In genomic region chr4:132039521-132039920, GRCm38 (mm10) we compare ENCODE assay signal across 14 mouse cellular contexts. TPM values are rescaled to one million over a fixed set of nuclear protein-coding genes. Genes with fewer than 3 reads are reported as not detected.
DNase-seq lines count a peak whose midpoint lies in the region; ATAC-seq and TF ChIP-seq lines count a peak whose summit lies in the region.
"Had no signal": no experiment of that assay in that cellular context is flagged by ENCODE, and none has a peak within 500 bp of the region (broad histone marks: within the 10 kb centered on the region; RNA-seq: fewer than 3 reads in every experiment).

No protein-coding gene starts in this region.

- H3K4me2 ChIP-seq in heart, embryonic 16.5 days (ENCODE audit: low read depth, low read length), result no peak overlapping the region
- H3K4me2 ChIP-seq: forebrain, embryonic 15.5 days had no signal

- no peak for DNase-seq in heart, adult 8-10 months (ENCODE audit: low spot score)
- DNase-seq in 416B (ENCODE audit: low read depth), result peak; percentile 68
- no peak for DNase-seq in adrenal gland, adult (ENCODE audit: inconsistent age in 2 of 2, low spot score in 1 of 2)
- DNase-seq in right cerebral cortex, postnatal 10 days (ENCODE audit: low spot score in 2 of 2), result no peak
- DNase-seq in layer of hippocampus, postnatal 10 days (ENCODE audit: low spot score in 2 of 2), result no peak
- DNase-seq: adrenal gland, postnatal 25 days; cerebellum, postnatal 14 days; kidney, postnatal 4 days; right cerebral cortex, postnatal 14 days had no signal

- H3K27me3 ChIP-seq in heart, embryonic 16.5 days (ENCODE audit: control insufficient read depth, insufficient read depth, low read length), result no peaks in the 10 kb centered on the region

- H3K4me1 ChIP-seq in heart, embryonic 16.5 days (ENCODE audit: control insufficient read depth, insufficient read depth, low read length), result peaks cover 21% of the 10 kb centered on the region
- peaks cover 6% of the 10 kb centered on the region; the same call in 1 of the 2 replicates for H3K4me1 ChIP-seq in bone marrow, adult 2 months (ENCODE audit: control insufficient read depth, insufficient read depth, low read length)

- ATAC-seq in heart, embryonic 16.5 days (replicated peaks; ENCODE audit: extremely low read depth, insufficient read depth, low FRiP score), result no peak
- peak; percentile 10; the same call in 1 of the 2 replicates for ATAC-seq in megakaryocyte progenitor cell, adult 5-6 weeks (replicated peaks; ENCODE audit: poor library complexity)
- ATAC-seq: forebrain, embryonic 15.5 days had no signal

- no peak overlapping the region for H3K9ac ChIP-seq in heart, embryonic 16.5 days (ENCODE audit: low read length)
- H3K9ac ChIP-seq: forebrain, embryonic 15.5 days had no signal

- WGBS in heart, embryonic 16.5 days, result 91% methylated on average over 2 of the region's 2 CpGs
- 85% methylated on average over 2 of the region's 2 CpGs for WGBS in bone marrow, adult 2 months

- no peaks in the 10 kb centered on the region for H3K36me3 ChIP-seq in heart, embryonic 16.5 days (ENCODE audit: control insufficient read depth, insufficient read depth)
- H3K36me3 ChIP-seq: forebrain, embryonic 15.5 days had no signal

- no peaks in the 10 kb centered on the region for H3K9me3 ChIP-seq in heart, embryonic 16.5 days (replicated peaks; ENCODE audit: control insufficient read depth, low read length)
- H3K9me3 ChIP-seq: forebrain, embryonic 15.5 days had no signal

- H3K27ac ChIP-seq in heart, embryonic 16.5 days (ENCODE audit: low read length), result peak overlapping the region; percentile 7; the same call in 1 of the 2 replicates
- peak overlapping the region; percentile 76; the same call in 1 of the 2 replicates for H3K27ac ChIP-seq in bone marrow, adult 2 months (ENCODE audit: control insufficient read depth, insufficient read depth, low read depth, low read length, poor library complexity)
- H3K27ac ChIP-seq: forebrain, embryonic 15.5 days had no signal

- TF ChIP-seq POLR2A in bone marrow, adult 2 months (IDR thresholded peaks at IDR 0.05; ENCODE audit: borderline replicate concordance, control insufficient read depth, low read depth, low read length), result no peak

- no peak overlapping the region for H3K4me3 ChIP-seq in heart, embryonic 16.5 days (ENCODE audit: low read length)
- H3K4me3 ChIP-seq in bone marrow, adult 2 months (replicated peaks; ENCODE audit: control insufficient read depth, low read depth, low read length), result no peak overlapping the region
- H3K4me3 ChIP-seq: forebrain, embryonic 15.5 days had no signal

- TF ChIP-seq CTCF in bone marrow, adult 2 months (IDR thresholded peaks at IDR 0.05; ENCODE audit: control insufficient read depth, insufficient read depth, low read length), result no peak

RNA-seq across cellular contexts. Expression of gene Gm10300, which starts 35.0 kb away (rescaled TPM):
- polyA plus RNA-seq in heart, embryonic 16.5 days (2015; fragmentation: Nextera tagmentation; extraction: Ambion mirVana), result 0.05 and 0.10 TPM in 2 replicates
- total RNA-seq in heart, adult 8-10 months (2022), result under 1 TPM in 3 of 4 experiments, not detected in 1; 0.12 to 0.29 (median 0.13) TPM
- polyA plus RNA-seq in bone marrow, adult 2 months (2011; ENCODE audit: insufficient read depth, insufficient read length, low replicate concordance, missing spikeins), result 0.65 and 0.70 TPM in 2 replicates
- 0.07 and 0.34 TPM in 2 replicates for total RNA-seq in megakaryocyte progenitor cell, adult 5-6 weeks (2015)
- total RNA-seq in megakaryocyte progenitor cell, adult 5-6 weeks (2017), result 0.50 and 0.61 TPM in 2 replicates
- not detected for total RNA-seq in layer of hippocampus, postnatal 10 days (2021)
- total RNA-seq: ES-E14 had no signal
- polyA plus RNA-seq: forebrain, embryonic 15.5 days had no signal

RNA-seq across cellular contexts. Expression of gene Epb41, which starts 35.6 kb away (rescaled TPM):
- polyA plus RNA-seq in heart, embryonic 16.5 days (2015; fragmentation: Nextera tagmentation; extraction: Ambion mirVana), result 67.4 and 68.6 TPM in 2 replicates
- 100 to 1,000 TPM; 117 to 139 (median 131) TPM for total RNA-seq in heart, adult 8-10 months (2022)
- 298 and 306 TPM in 2 replicates for polyA plus RNA-seq in bone marrow, adult 2 months (2011; ENCODE audit: insufficient read depth, insufficient read length, low replicate concordance, missing spikeins)
- 42.5 and 53.5 TPM in 2 replicates for total RNA-seq in megakaryocyte progenitor cell, adult 5-6 weeks (2015)
- total RNA-seq in megakaryocyte progenitor cell, adult 5-6 weeks (2017), result 49.7 and 78.9 TPM in 2 replicates
- total RNA-seq in layer of hippocampus, postnatal 10 days (2021), result 10 to 100 TPM; 30.2 to 33.7 TPM
